Mouse (Mus musculus): ENCODE results near the gene Treml1. TPM values are rescaled to one million over a fixed set of nuclear protein-coding genes. Genes with fewer than 3 reads are reported as not detected.
A peak's percentile ranks its signal among the peaks of the same experiment; 100 is the strongest.
"Not testable (repeated sequence)": the region's sequence is repeated elsewhere in the genome, so short reads cannot be mapped to it uniquely, and the experiment has no call there.

Treml1 gene
- 0.07 and 0.11 TPM in 2 replicates for polyA plus RNA-seq (2012; rRNA removed)

GRCm38 (mm10) chr17:48359616-48360015, at the start of gene Treml1:
Gene Treml1, plus strand, starts transcription at chr17:48359916.
- DNase-seq (ENCODE audit: low spot score) = no peak

GRCm38 (mm10) chr17:48312124-48312523, 47.6 kb upstream of the Treml1 start:
- DNase-seq (ENCODE audit: low spot score) = no peak

GRCm38 (mm10) chr17:48315905-48316579, 43.7 kb upstream of the Treml1 start, which contains the start of gene B430306N03Rik:
Gene B430306N03Rik, plus strand, starts transcription at chr17:48316141.
- not testable (repeated sequence) for DNase-seq (ENCODE audit: low spot score)

GRCm38 (mm10) chr17:48318686-48319085, 41.0 kb upstream of the Treml1 start:
- no peak for DNase-seq (ENCODE audit: low spot score)

DNA sequence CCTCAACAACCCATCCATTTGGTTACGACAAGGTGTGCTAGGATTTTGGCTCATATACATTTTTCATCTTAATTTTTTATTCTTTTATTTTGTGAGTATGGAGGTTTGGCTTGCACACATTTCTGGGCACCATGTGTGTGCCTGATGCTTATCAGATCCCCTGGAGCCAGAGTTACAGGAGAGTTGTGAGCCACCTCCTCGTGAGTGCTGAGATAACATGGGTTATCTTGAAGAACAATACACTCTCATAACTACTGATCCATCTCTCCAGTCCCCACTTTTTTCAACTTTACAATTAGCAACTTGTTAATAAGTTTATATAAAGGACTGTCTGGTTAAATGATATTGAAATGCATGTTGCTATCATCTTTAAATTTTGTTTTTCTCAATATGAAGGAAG, 38.4 kb upstream of the Treml1 start:
- no peak for DNase-seq (ENCODE audit: low spot score)

DNA sequence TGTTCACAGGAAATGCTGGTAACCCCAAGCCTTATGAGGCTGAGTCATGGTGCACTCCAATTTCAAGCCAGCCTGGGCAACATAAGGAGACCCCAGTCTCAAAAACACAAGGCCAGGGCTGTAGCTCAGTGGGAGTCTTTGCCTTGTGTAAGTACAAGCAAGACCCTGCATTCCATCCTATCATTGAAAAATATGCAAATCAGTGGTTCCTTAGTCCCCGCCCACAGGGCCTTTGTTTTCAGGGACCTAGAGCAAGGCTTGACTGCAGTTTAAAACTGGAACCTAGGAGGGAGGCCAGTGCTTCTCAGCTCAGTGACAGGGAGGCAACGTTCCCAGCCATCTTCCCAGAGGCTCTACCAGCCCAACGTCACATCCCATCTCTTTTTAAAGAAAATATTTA, 36.5 kb upstream of the Treml1 start:
- DNase-seq (ENCODE audit: low spot score) = no peak

- DNase-seq (ENCODE audit: low spot score) = no peak
Measured at GRCm38 (mm10) chr17:48324258-48324657, 35.5 kb upstream of the Treml1 start.

GRCm38 (mm10) chr17:48325093-48325492, 34.6 kb upstream of the Treml1 start:
- DNase-seq (ENCODE audit: low spot score) = no peak

- DNase-seq (ENCODE audit: low spot score) = no peak
Measured at GRCm38 (mm10) chr17:48325638-48326037, 34.1 kb upstream of the Treml1 start.

DNA sequence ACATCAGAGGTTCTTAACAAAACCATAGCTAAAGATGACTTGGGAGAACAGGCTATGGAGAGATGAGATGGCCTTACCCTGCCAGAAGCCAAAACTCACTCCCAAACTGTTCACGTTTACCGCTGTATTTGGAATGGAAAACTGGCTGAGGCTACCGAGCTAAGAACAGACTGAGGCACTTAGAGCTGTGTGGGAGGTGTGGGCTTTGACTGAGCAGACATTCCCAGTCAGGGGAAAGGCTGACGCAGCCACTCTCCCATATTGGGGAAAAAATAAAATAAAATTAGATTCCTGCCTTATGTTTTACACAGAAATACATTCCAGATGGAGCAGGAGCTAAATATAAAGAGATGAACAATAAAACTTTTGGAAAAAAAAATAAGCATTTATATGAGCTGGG, 33.1 kb upstream of the Treml1 start:
- no peak for DNase-seq (ENCODE audit: low spot score)

- no peak for DNase-seq (ENCODE audit: low spot score)
Measured at GRCm38 (mm10) chr17:48332524-48332923, 27.2 kb upstream of the Treml1 start.

- no peak for DNase-seq (ENCODE audit: low spot score)
Measured at GRCm38 (mm10) chr17:48334186-48334585, 25.5 kb upstream of the Treml1 start.

DNA sequence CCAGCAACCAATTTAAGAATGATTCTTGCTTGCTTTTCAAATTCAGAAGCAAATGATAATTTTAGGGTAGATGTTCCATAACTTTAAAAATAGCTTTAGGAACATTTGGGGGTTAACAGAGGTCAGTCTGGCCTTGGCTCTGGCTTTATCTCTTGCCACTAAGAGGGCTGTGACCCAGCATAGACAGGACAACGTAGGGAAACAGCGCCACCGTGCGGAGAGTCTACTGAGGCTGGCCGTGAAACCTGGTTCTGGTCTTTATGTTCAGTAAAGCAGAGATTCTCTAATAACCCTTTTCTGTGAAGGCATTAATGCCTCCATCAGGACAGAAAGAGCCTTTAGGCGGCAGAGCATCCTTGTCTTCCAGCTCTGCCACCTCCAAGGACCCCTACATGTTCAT, 22.9 kb upstream of the Treml1 start:
- peak; percentile 55 for DNase-seq (ENCODE audit: low spot score)

- no peak for DNase-seq (ENCODE audit: low spot score)
Measured at GRCm38 (mm10) chr17:48340267-48340666, 19.4 kb upstream of the Treml1 start.

- DNase-seq (ENCODE audit: low spot score) = no peak
Measured at GRCm38 (mm10) chr17:48341947-48342346, 17.8 kb upstream of the Treml1 start.

DNA sequence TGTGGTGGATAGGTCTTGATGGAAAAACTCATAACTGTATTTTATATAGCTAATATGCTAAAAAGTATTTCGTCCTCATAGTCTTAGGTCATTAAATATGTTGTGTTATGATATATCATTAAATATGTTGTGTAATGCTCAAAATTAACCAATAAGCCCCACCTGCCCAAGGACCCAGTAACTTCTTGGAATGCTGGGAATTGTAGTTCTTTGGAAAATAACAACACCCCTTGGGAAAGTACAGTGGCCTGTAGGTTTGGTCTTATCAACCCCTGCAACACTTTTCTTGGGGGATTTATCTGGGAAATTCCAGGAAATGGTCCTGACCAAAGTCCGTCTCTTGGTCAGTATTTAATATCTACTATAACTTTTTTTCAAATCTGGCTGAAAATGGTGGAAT, 16.7 kb upstream of the Treml1 start:
- DNase-seq (ENCODE audit: low spot score) = no peak

DNA sequence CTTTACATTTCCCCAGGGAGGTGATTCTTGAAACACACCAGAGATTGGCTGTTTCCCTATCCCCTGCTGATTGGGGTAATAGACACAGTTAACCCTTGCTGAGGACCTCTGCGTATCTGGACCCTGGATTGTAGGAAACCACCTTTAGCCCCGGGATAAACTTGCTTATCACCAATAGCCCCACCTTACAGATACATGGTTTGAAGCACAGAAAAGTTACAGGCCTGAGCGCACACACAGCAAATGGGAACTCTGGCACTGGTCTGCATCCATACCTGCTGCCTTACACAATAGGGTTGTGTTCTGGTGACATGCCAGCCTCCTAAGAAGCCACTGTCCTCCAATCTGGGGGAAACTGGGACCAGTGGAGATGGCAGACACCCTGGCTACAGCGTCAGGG, 13.9 kb upstream of the Treml1 start:
- no peak for DNase-seq (ENCODE audit: low spot score)

DNA sequence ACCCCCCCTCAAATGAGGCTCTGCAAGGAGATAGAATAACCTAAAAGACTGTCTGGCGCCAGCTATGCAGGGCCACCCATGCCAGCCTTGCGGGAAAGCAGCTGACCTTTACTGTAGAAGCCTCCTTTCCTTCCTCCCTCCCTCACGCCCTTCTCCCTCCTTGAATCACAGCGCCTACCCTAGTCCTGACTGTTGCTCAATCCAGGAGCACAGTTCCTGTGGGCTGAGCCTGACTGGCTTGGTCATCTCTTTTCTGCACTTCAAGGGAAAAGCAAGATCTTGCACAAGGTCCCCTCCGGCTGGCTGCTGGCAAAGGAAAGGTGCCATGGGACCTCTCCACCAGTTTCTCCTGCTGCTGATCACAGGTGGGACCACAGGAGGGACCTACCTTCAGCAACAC, 13.5 kb upstream of the Treml1 start, which contains the start of gene Trem2:
TSS of gene Trem2 (plus strand) at position 171 of the 400 bp plus-strand sequence.
- no peak for DNase-seq (ENCODE audit: low spot score)

DNA sequence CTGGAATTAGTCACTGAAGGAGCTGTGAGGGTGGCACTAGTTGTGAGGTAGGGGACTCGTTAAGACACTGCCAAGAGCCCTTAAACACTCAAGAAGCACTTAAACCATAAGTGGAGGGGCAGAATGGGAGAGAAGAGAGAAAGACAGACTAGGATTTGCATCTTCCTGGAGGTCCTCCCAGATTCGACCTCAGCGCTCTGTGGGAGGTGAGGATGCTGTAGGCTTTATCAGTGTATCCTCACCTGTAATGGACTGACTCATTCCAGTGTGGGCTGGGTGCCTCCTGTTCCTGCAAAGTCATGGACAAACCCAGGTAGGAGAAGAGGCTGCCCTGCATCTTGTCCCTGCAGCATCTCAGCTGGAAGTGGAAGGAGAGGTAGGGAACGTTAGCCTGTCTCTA, 12.9 kb upstream of the Treml1 start:
- no peak for DNase-seq (ENCODE audit: low spot score)

DNA sequence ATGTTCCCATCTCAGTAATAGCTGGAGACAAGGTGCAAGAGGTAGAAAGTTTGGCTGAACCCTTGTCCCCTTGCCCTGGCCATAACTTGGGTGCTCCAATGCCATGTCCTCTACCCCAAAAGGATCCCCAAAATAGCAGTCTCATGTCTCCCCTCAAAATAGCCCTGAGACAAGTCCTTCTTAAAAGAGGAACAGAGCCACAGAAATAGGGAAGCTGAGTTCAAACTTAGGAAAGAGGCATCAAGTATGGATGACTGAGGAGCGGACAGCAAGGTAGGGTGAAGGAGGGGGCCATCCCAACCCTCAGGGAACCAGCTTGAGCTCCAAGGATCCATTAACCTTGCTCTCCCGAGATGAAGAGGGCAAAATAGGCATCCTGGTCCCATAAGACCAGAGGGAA, 12.4 kb upstream of the Treml1 start:
- DNase-seq (ENCODE audit: low spot score) = no peak

DNA sequence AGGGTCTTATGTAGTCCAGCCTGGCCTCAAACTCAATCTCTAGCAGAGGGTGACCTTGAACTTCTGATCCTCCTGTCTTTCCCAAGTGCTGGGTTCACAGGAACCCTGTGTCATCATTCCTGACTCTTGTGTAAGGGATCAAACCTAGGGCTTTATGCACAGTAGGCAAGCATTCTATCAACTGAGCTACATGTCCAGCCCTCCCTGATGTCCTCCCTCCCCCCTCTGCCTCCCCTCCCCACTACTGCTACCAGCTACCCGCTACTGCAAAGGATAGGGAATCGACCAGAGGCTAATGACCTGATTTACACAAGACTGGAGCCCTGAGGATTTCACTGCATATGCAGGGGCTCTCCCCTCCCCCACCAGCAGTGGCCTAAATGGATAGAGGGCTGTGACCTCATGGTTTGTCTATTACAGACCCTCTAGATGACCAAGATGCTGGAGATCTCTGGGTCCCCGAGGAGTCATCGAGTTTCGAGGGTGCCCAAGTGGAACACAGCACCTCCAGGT, 9.0 kb upstream of the Treml1 start:
- no peak for DNase-seq (ENCODE audit: low spot score)

DNA sequence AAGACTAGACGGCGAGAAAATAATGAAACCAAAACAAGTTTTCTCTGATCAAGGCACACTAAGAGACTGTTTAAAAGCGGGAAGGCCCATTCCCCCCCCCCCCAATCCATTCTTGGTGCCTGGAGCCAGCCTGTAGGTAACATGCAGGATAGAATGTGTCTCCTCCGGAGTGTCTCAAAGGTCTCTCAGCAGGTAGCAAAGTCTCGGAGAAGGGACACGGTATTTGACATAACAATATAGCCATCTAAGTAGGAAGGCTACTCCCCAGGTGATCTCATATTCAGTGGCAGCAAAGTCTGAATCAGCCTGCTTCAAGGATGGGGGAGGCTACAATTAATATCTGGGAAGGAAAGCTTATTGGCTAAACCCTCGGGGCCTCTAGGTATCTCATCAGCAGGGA, 6.7 kb upstream of the Treml1 start:
- not testable (repeated sequence) for DNase-seq (ENCODE audit: low spot score)

- DNase-seq (ENCODE audit: low spot score) = no peak
Measured at GRCm38 (mm10) chr17:48355822-48356221, 3.9 kb upstream of the Treml1 start.

GRCm38 (mm10) chr17:48357892-48358291, 1.8 kb upstream of the Treml1 start:
- DNase-seq (ENCODE audit: low spot score) = no peak

Measured in urinary bladder, adult 2 months (tissue).